Mouse (Mus musculus) colon, adult 2 months (tissue): ENCODE results near the gene Zfp772. TPM values are rescaled to one million over a fixed set of nuclear protein-coding genes. Genes with fewer than 3 reads are reported as not detected.

Experiments
- polyA plus RNA-seq: library from polyadenylated mRNA; depleted of rRNA; stranded (reverse); fragments of >200 nt; gene quantifications from 2 replicates; pipeline ENCODE4 v1.2.3, GENCODE M21; 2012; rRNA removed

Zfp772 gene
- 0.79 and 0.90 TPM in 2 replicates for polyA plus RNA-seq

GRCm38 (mm10) chr7:7209313-7210151, at the start of gene Zfp772:
TSS of gene Zfp772 (minus strand) at chr7:7209998.

DNA sequence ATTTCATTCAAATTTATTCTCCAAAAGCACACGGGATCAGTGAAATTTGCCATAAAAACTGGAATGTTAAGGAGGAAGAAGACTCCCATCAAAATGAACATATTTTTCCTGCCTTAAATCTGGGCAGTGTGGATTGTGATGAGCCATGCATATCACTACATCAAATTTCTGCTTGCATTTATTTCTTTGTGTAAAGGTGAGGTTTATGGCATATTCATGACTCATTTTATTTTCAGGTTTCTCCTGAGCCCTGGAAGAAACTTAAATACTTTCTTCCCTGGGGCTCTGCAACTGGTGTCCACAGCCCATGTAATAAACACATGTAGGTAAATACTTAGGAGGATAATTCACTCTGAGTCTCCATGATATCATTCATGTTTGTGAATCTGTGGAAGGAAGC, 37.4 kb upstream of the Zfp772 start, which contains the start of gene Vmn2r29:
TSS of gene Vmn2r29 (minus strand) at position 101 of the 400 bp plus-strand sequence.

DNA sequence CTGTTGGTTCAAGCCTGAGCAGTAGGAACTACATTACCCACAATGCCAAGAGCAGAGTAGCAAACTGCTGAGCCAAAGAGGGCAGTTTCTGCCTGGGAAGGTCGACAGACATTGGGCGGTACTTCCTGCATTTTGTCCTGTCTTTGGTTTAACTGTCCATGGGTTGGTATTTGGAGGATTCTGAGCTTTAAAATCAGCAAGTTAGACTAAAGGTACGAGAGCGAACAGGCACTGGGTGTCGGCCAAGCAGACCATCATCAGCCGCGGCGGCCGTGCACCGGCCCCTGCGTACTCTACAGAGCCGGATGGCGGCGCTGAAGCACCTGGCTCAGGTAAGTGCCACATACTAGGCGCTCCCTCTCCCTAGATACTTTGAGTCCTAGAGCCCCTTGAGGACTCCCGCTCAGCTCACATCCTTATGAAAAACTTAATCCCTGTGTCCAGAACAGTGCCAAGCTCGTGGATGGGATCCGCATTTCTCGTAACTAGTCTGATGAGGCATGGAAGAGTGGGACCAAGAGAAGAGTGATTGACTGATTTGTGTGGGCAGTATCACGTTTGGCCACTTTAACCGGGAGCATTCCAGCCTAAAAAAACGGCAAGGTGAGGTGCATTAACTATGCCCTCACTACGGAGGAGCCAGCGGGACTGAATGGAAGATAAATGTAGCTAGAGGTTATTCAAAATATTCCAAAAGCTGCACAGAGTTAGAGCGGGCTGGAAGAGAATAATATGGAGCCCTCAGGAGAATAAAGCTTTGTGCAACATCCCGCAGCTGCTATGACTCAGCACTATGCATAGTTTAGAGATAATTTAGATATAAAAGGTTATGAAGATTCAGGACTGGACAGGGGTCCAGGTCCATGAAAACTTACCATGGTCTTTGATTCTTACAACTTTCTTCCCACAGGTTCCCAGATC, 38.3 kb downstream of the Zfp772 start, which contains the start of gene Zfp418:
TSS of gene Zfp418 (plus strand) at position 104 of the 921 bp plus-strand sequence.

Other genes with a start within 250 kb of the Zfp772 start
- not detected in 2 replicates for gene Aurkc, start 214.7 kb downstream of the Zfp772 start, polyA plus RNA-seq
- gene Zfp954, start 88.5 kb downstream of the Zfp772 start, polyA plus RNA-seq = 7.9 and 8.4 TPM in 2 replicates
- gene Zfp773, start 73.2 kb downstream of the Zfp772 start, polyA plus RNA-seq = 0.06 and 0.14 TPM in 2 replicates
- 0.44 and 0.49 TPM in 2 replicates for gene Zfp418, start 38.7 kb downstream of the Zfp772 start, polyA plus RNA-seq
- 0.09 and 0.15 TPM in 2 replicates for gene Vmn2r29, start 37.3 kb upstream of the Zfp772 start, polyA plus RNA-seq
- gene Gm45844, start 68.3 kb upstream of the Zfp772 start, polyA plus RNA-seq = 0.31 and 0.98 TPM in 2 replicates
- gene Clcn4, start 90.9 kb upstream of the Zfp772 start, polyA plus RNA-seq = 24.2 and 32.3 TPM in 2 replicates
- gene Vmn2r30, start 127.6 kb upstream of the Zfp772 start, polyA plus RNA-seq = not detected in 2 replicates
- not detected in 2 replicates for gene Gm45783, start 164.6 kb upstream of the Zfp772 start, polyA plus RNA-seq
- not detected in 2 replicates for gene Vmn2r31, start 189.7 kb upstream of the Zfp772 start, polyA plus RNA-seq